Mouse (Mus musculus) forebrain, embryonic 14.5 days (tissue): Measurements from ENCODE around the gene Cfap65. TPM values are rescaled to one million over a fixed set of nuclear protein-coding genes. Genes with fewer than 3 reads are reported as not detected.

ENCODE experiments used
- ATAC-seq: fragments of 200-750 bp; cut with Nextera tagmentation; 2 replicates; pipeline ENCODE4 v1.8.0; 2017; ENCODE audit warnings: mild to moderate bottlenecking, moderate library complexity
- DNase-seq: peaks from one replicate; pipeline ENCODE4 v3.0.0-alpha.2; 2015; ENCODE audit warnings: low spot score
- H3K27ac ChIP-seq: fragments of 300-500 bp; sonication (generic); 2 replicates; pipeline ENCODE4 v1.5.1; 2014; ENCODE audit warnings: low read depth, mild to moderate bottlenecking, control low read depth, low read length, moderate library complexity
- H3K27me3 ChIP-seq: fragments of 300-500 bp; sonication (generic); replicated peaks from 2 replicates; pipeline ENCODE4 v1.6.1; 2014; ENCODE audit warnings: low read length, control low read depth, mixed read lengths; ENCODE audit not compliant: control insufficient read depth, insufficient read depth
- H3K36me3 ChIP-seq: fragments of 300-500 bp; sonication (generic); 2 replicates; pipeline ENCODE4 v1.6.1; 2014; ENCODE audit warnings: low read length, control low read depth; ENCODE audit not compliant: control insufficient read depth, insufficient read depth
- H3K4me1 ChIP-seq: fragments of 300-500 bp; sonication (generic); 2 replicates; pipeline ENCODE4 v1.6.1; 2014; ENCODE audit warnings: antibody characterized with exemption, low read length, control low read depth; ENCODE audit not compliant: control insufficient read depth, insufficient read depth
- H3K4me2 ChIP-seq: fragments of 300-500 bp; sonication (generic); 2 replicates; pipeline ENCODE4 v1.6.1; 2014; ENCODE audit warnings: mild to moderate bottlenecking, control low read depth, low read length
- H3K4me3 ChIP-seq: fragments of 300-500 bp; sonication (generic); 2 replicates; pipeline ENCODE4 v1.5.1; 2014; ENCODE audit warnings: low read depth, low read length, control low read depth
- H3K9ac ChIP-seq: fragments of 300-500 bp; sonication (generic); 2 replicates; pipeline ENCODE4 v1.6.1; 2014; ENCODE audit warnings: mild to moderate bottlenecking, low read length, control low read depth, moderate library complexity
- H3K9me3 ChIP-seq: fragments of 300-500 bp; sonication (generic); replicated peaks from 2 replicates; pipeline ENCODE4 v1.6.1; 2016; ENCODE audit warnings: low read length, control low read depth, mixed read lengths; ENCODE audit not compliant: control insufficient read depth
- WGBS: fragments of 180-500 bp; shearing (Covaris S2); extraction: QIAGEN DNeasy Blood & Tissue Kit; methylation state at CpG from one replicate; pipeline ENCODE4 v1.1.7; 2014; 5-methylcytosine and 5-hydroxymethylcytosine counted together
- polyA plus RNA-seq: library from polyadenylated mRNA; unstranded; fragments of >200 nt; fragmentation: Nextera tagmentation; extraction: Ambion mirVana; gene quantifications from 2 replicates; pipeline ENCODE4 v1.2.1, GENCODE M21; 2014

The Cfap65 gene
- polyA plus RNA-seq, 1 experiment from 2014 or later, result 0.29 TPM

- H3K9ac ChIP-seq, result no peak overlapping the region
- H3K4me2 ChIP-seq, result no peak overlapping the region
- H3K4me3 ChIP-seq, result no peak overlapping the region
- WGBS, result 78% methylated on average over 5 of the region's 5 CpGs
- no peaks in the 10 kb centered on the region for H3K4me1 ChIP-seq
- ATAC-seq, result no peak
- no peaks in the 10 kb centered on the region for H3K27me3 ChIP-seq
- no peak for DNase-seq
- no peak overlapping the region for H3K27ac ChIP-seq
- H3K36me3 ChIP-seq, result no peaks in the 10 kb centered on the region
- H3K9me3 ChIP-seq, result no peaks in the 10 kb centered on the region
Measured at GRCm38 (mm10) chr1:74962126-74962852, 26.9 kb upstream of the Cfap65 start.

- ATAC-seq, result no peak
- no peak overlapping the region for H3K4me3 ChIP-seq
- WGBS, result 88% methylated on average over 7 of the region's 7 CpGs
- no peaks in the 10 kb centered on the region for H3K36me3 ChIP-seq
- no peaks in the 10 kb centered on the region for H3K27me3 ChIP-seq
- H3K4me2 ChIP-seq, result no peak overlapping the region
- no peaks in the 10 kb centered on the region for H3K4me1 ChIP-seq
- no peak overlapping the region for H3K9ac ChIP-seq
- no peaks in the 10 kb centered on the region for H3K9me3 ChIP-seq
- DNase-seq, result no peak
- H3K27ac ChIP-seq, result no peak overlapping the region
Measured at GRCm38 (mm10) chr1:74961722-74962121, 26.3 kb upstream of the Cfap65 start.

- no peak overlapping the region for H3K27ac ChIP-seq
- H3K9me3 ChIP-seq, result no peaks in the 10 kb centered on the region
- H3K27me3 ChIP-seq, result 0 out of 2 replicates have a peak, but pooled peaks cover 4% of the 10 kb centered on the region
- no peak overlapping the region for H3K9ac ChIP-seq
- H3K4me2 ChIP-seq, result no peak overlapping the region
- no peaks in the 10 kb centered on the region for H3K4me1 ChIP-seq
- no peak overlapping the region for H3K4me3 ChIP-seq
- no peaks in the 10 kb centered on the region for H3K36me3 ChIP-seq
- DNase-seq (no peak), ATAC-seq (no peak)
- 93% methylated on average over 7 of the region's 7 CpGs for WGBS
Measured at GRCm38 (mm10) chr1:74960059-74960458, 24.7 kb upstream of the Cfap65 start.

GRCm38 (mm10) chr1:74951556-74952210 lies 16.3 kb upstream of the Cfap65 start, which contains the start of gene Ihh:
Ihh (minus strand) TSS chr1:74951672.
- no peaks in the 10 kb centered on the region for H3K36me3 ChIP-seq
- 2% methylated on average over 54 of the region's 55 CpGs for WGBS

GRCm38 (mm10) chr1:74950576-74951490 lies 15.4 kb upstream of the Cfap65 start:
- peak overlapping the region; percentile 52 for H3K4me2 ChIP-seq
- H3K4me1 ChIP-seq, result peaks cover 9% of the 10 kb centered on the region
- no peak overlapping the region for H3K27ac ChIP-seq
- 0 out of 2 replicates have a peak overlapping the region, but pooled peaks have one; percentile 25 for H3K9ac ChIP-seq
- H3K9me3 ChIP-seq, result no peaks in the 10 kb centered on the region
- DNase-seq, result no peak
- peaks cover 87% of the 10 kb centered on the region for H3K27me3 ChIP-seq
- peak overlapping the region; percentile 25 for H3K4me3 ChIP-seq
- H3K36me3 ChIP-seq, result no peaks in the 10 kb centered on the region
- WGBS, result under 1% methylated on average over 79 of the region's 84 CpGs
- no peak for ATAC-seq

More at GRCm38 (mm10) chr1:74951556-74952210, 16.3 kb upstream of the Cfap65 start, which contains the start of gene Ihh:
- DNase-seq (no peak), ATAC-seq (no peak)
- Histone ChIP-seq H3K27ac (no peak within 1 kb of the TSS), H3K9ac (0 out of 2 replicates have a peak within 1 kb of the TSS, but pooled peaks have one; percentile 25), H3K9me3 (no peaks in the 10 kb centered on the region), H3K4me3 (peak within 1 kb of the TSS; percentile 25), H3K4me2 (peak within 1 kb of the TSS; percentile 52), H3K4me1 (peaks cover 9% of the 10 kb centered on the region), H3K27me3 (peaks cover 79% of the 10 kb centered on the region)

- DNase-seq (no peak), ATAC-seq (no peak)
- no peak overlapping the region; the same call in 1 of the 2 replicates for H3K4me2 ChIP-seq
- no peaks in the 10 kb centered on the region for H3K36me3 ChIP-seq
- no peak overlapping the region for H3K9ac ChIP-seq
- no peaks in the 10 kb centered on the region for H3K9me3 ChIP-seq
- peaks cover 9% of the 10 kb centered on the region for H3K4me1 ChIP-seq
- no peak overlapping the region for H3K27ac ChIP-seq
- H3K27me3 ChIP-seq, result peaks cover 89% of the 10 kb centered on the region
- 2% methylated on average over 16 of the region's 16 CpGs for WGBS
- H3K4me3 ChIP-seq, result no peak overlapping the region
Measured at GRCm38 (mm10) chr1:74950066-74950465, 14.7 kb upstream of the Cfap65 start.

- Histone ChIP-seq H3K36me3 (no peaks in the 10 kb centered on the region), H3K27me3 (peaks cover 89% of the 10 kb centered on the region), H3K4me3 (no peak overlapping the region), H3K27ac (no peak overlapping the region), H3K4me2 (no peak overlapping the region), H3K4me1 (peaks cover 9% of the 10 kb centered on the region), H3K9me3 (no peaks in the 10 kb centered on the region), H3K9ac (no peak overlapping the region)
- ATAC-seq (no peak), DNase-seq (no peak)
- 3% methylated on average over 24 of the region's 24 CpGs for WGBS
Measured at GRCm38 (mm10) chr1:74949666-74950050, 14.3 kb upstream of the Cfap65 start.

GRCm38 (mm10) chr1:74948784-74949665 lies 13.6 kb upstream of the Cfap65 start:
- H3K4me3 ChIP-seq, result no peak overlapping the region

More at GRCm38 (mm10) chr1:74948784-74949665, 13.6 kb upstream of the Cfap65 start:
- Histone ChIP-seq H3K4me1 (peaks cover 9% of the 10 kb centered on the region), H3K9me3 (no peaks in the 10 kb centered on the region), H3K4me2 (peak overlapping the region; percentile 40; the same call in 1 of the 2 replicates), H3K9ac (no peak overlapping the region), H3K27ac (no peak overlapping the region), H3K27me3 (peaks cover 87% of the 10 kb centered on the region), H3K36me3 (no peaks in the 10 kb centered on the region)
- peak; percentile 60 for ATAC-seq
- 1% methylated on average over 20 of the region's 20 CpGs for WGBS
- DNase-seq, result peak; percentile 61
